Mouse (Mus musculus) MEL (cell line): ENCODE results near the gene Fads1. TPM values are rescaled to one million over a fixed set of nuclear protein-coding genes. Genes with fewer than 3 reads are reported as not detected.

ENCODE experiments used
- DNase-seq: peaks from one replicate; pipeline ENCODE4 v3.0.0; 2011; ENCODE audit warnings: low read depth, low spot score
- H3K27ac ChIP-seq: 2 replicates; pipeline ENCODE4 v1.5.1; 2012; ENCODE audit warnings: low read depth, mild to moderate bottlenecking, control low read depth, low read length, moderate library complexity; ENCODE audit not compliant: control insufficient read depth
- H3K27me3 ChIP-seq, 2 experiments: fragments of 150-350 bp in 1 of 2; sonication (generic) in 1 of 2; 2 replicates each; pipeline ENCODE4 v1.6.1; 2012; ENCODE audit warnings: low read length in 2 of 2, mild to moderate bottlenecking in 2 of 2, improper control_type of control experiment in 1 of 2, moderate library complexity in 1 of 2; ENCODE audit not compliant: insufficient read depth in 2 of 2, control insufficient read depth in 1 of 2
- H3K36me3 ChIP-seq, 2 experiments: 2 replicates each; pipeline ENCODE4 v1.6.1; 2012 to 2014; ENCODE audit warnings: low read length in 2 of 2, improper control_type of control experiment in 1 of 2, inconsistent platforms in 1 of 2, mild to moderate bottlenecking in 1 of 2; ENCODE audit not compliant: insufficient read depth in 2 of 2, control insufficient read depth in 1 of 2
- H3K4me1 ChIP-seq, 2 experiments: fragments of 150-350 bp in 1 of 2; sonication (generic) in 1 of 2; 2 replicates each; pipeline ENCODE4 v1.6.1; 2012; ENCODE audit warnings: low read length in 2 of 2, improper control_type of control experiment in 1 of 2, mild to moderate bottlenecking in 1 of 2; ENCODE audit not compliant: insufficient read depth in 2 of 2, control insufficient read depth in 1 of 2
- H3K4me3 ChIP-seq, 2 experiments: fragments of 150-350 bp in 1 of 2; sonication (generic) in 1 of 2; 2 replicates each; pipeline ENCODE4 v1.5.1; 2012; ENCODE audit warnings: low read depth in 2 of 2, low read length in 2 of 2, mild to moderate bottlenecking in 2 of 2, moderate library complexity in 2 of 2, control low read depth in 1 of 2, improper control_type of control experiment in 1 of 2; ENCODE audit not compliant: control insufficient read depth in 1 of 2, insufficient read depth in 1 of 2
- H3K79me2 ChIP-seq: 2 replicates; pipeline ENCODE4 v1.6.1; 2012; ENCODE audit warnings: mild to moderate bottlenecking, low read length, moderate library complexity; ENCODE audit not compliant: control insufficient read depth, poor library complexity, insufficient read depth
- H3K9ac ChIP-seq: 2 replicates; pipeline ENCODE4 v1.6.1; 2012; ENCODE audit warnings: low read depth, mild to moderate bottlenecking, control low read depth, low read length, moderate library complexity; ENCODE audit not compliant: control insufficient read depth, poor library complexity, severe bottlenecking
- H3K9me3 ChIP-seq: fragments of 150-350 bp; sonication (generic); replicated peaks from 2 replicates; pipeline ENCODE4 v1.6.1; 2012; ENCODE audit warnings: mild to moderate bottlenecking, low read length, improper control_type of control experiment, moderate library complexity; ENCODE audit not compliant: insufficient read depth
- CHD1 ChIP-seq: IDR thresholded peaks from 2 replicates; pipeline ENCODE4 v1.6.1; 2012; ENCODE audit warnings: low read depth, mild to moderate bottlenecking, inconsistent platforms, low read length, improper control_type of control experiment
- CHD2 ChIP-seq: IDR thresholded peaks from 2 replicates; pipeline ENCODE4 v1.6.1; 2011; ENCODE audit warnings: low read length, improper control_type of control experiment
- E2F4 ChIP-seq: IDR thresholded peaks from 2 replicates; pipeline ENCODE4 v1.6.1; 2011; ENCODE audit warnings: low read depth, low read length, improper control_type of control experiment, borderline replicate concordance
- EP300 ChIP-seq, 2 experiments: IDR thresholded peaks; 2 replicates each; pipeline ENCODE4 v1.6.1; 2011; ENCODE audit warnings: improper control_type of control experiment in 2 of 2, low read length in 2 of 2, low read depth in 1 of 2, mild to moderate bottlenecking in 1 of 2
- ETS1 ChIP-seq: IDR thresholded peaks from 2 replicates; pipeline ENCODE4 v1.6.1; 2012; ENCODE audit warnings: low read depth, mild to moderate bottlenecking, inconsistent platforms, low read length, improper control_type of control experiment, moderate library complexity
- GABPA ChIP-seq: IDR thresholded peaks from 2 replicates; pipeline ENCODE4 v1.6.1; 2012; ENCODE audit warnings: low read depth, mild to moderate bottlenecking, inconsistent platforms, low read length, improper control_type of control experiment, moderate library complexity
- GATA1 ChIP-seq: IDR thresholded peaks from 2 replicates; pipeline ENCODE4 v1.6.1; 2011; ENCODE audit warnings: low read depth, low read length, improper control_type of control experiment
- JUND ChIP-seq: IDR thresholded peaks from 2 replicates; pipeline ENCODE4 v1.6.1; 2011; ENCODE audit warnings: low read depth, mild to moderate bottlenecking, improper control_type of control experiment, low read length
- KAT2A ChIP-seq: conservative IDR thresholded peaks from 2 replicates; pipeline ENCODE4 v1.6.1; 2012; ENCODE audit warnings: low read depth, low read length, improper control_type of control experiment, inconsistent platforms
- MAZ ChIP-seq: IDR thresholded peaks from 2 replicates; pipeline ENCODE4 v1.6.1; 2012; ENCODE audit warnings: low read depth, mild to moderate bottlenecking, inconsistent platforms, low read length, improper control_type of control experiment
- MEF2A ChIP-seq: IDR thresholded peaks from 2 replicates; pipeline ENCODE4 v1.6.1; 2014; ENCODE audit warnings: low read depth, mild to moderate bottlenecking, inconsistent platforms, low read length, improper control_type of control experiment; ENCODE audit not compliant: poor library complexity, insufficient replicate concordance, severe bottlenecking; ENCODE audit errors: extremely low read depth
- MYB ChIP-seq: IDR thresholded peaks from 2 replicates; pipeline ENCODE4 v1.6.1; 2011; ENCODE audit warnings: mild to moderate bottlenecking, low read depth, low read length, improper control_type of control experiment
- RAD21 ChIP-seq: IDR thresholded peaks from 2 replicates; pipeline ENCODE4 v1.6.1; 2011; ENCODE audit warnings: mild to moderate bottlenecking, low read depth, low read length, improper control_type of control experiment
- RCOR1 ChIP-seq: IDR thresholded peaks from 2 replicates; pipeline ENCODE4 v1.6.1; 2012; ENCODE audit warnings: low read depth, mild to moderate bottlenecking, inconsistent platforms, low read length, improper control_type of control experiment
- SIN3A ChIP-seq: IDR thresholded peaks from 2 replicates; pipeline ENCODE4 v1.6.1; 2012; ENCODE audit warnings: low read length, improper control_type of control experiment, inconsistent platforms
- SMC3 ChIP-seq: IDR thresholded peaks from 2 replicates; pipeline ENCODE4 v1.6.1; 2011; ENCODE audit warnings: low read depth, low read length, improper control_type of control experiment
- TAL1 ChIP-seq: IDR thresholded peaks from 2 replicates; pipeline ENCODE4 v1.6.1; 2012; ENCODE audit warnings: mild to moderate bottlenecking, inconsistent platforms, low read length, moderate library complexity, mixed read lengths
- TBP ChIP-seq: IDR thresholded peaks from 2 replicates; pipeline ENCODE4 v1.8.0; 2011; ENCODE audit warnings: low read depth, low read length, improper control_type of control experiment
- TCF12 ChIP-seq: IDR thresholded peaks from 2 replicates; pipeline ENCODE4 v1.6.1; 2014; ENCODE audit warnings: low read depth, mild to moderate bottlenecking, inconsistent platforms, low read length, improper control_type of control experiment, moderate library complexity
- UBTF ChIP-seq: IDR thresholded peaks from 2 replicates; pipeline ENCODE4 v1.6.1; 2012; ENCODE audit warnings: low read depth, mild to moderate bottlenecking, inconsistent platforms, low read length, improper control_type of control experiment, moderate library complexity, borderline replicate concordance; ENCODE audit not compliant: insufficient read depth
- ZC3H11A ChIP-seq: IDR thresholded peaks from 2 replicates; pipeline ENCODE4 v1.6.1; 2012; ENCODE audit warnings: low read depth, mild to moderate bottlenecking, inconsistent platforms, low read length, improper control_type of control experiment
- ZKSCAN1 ChIP-seq: IDR thresholded peaks from 2 replicates; pipeline ENCODE4 v1.6.1; 2012; ENCODE audit warnings: low read depth, mild to moderate bottlenecking, inconsistent platforms, low read length, improper control_type of control experiment, moderate library complexity
- polyA plus RNA-seq, 2 experiments: library from polyadenylated mRNA; stranded (reverse) in 1 of 2; unstranded in 1 of 2; fragments of >175 nt in 1 of 2; fragments of >200 nt in 1 of 2; gene quantifications; 2 replicates each; pipeline versions ENCODE4 v1.2.1 to v1.2.4; 2012; ENCODE audit warnings: low replicate concordance in 2 of 2, low read depth in 1 of 2; ENCODE audit not compliant: insufficient read length in 2 of 2, insufficient read depth in 1 of 2, missing spikeins in 1 of 2
- total RNA-seq: library from RNA; depleted of rRNA; stranded (reverse); fragments of 300-350 nt; gene quantifications from 2 replicates; pipeline ENCODE4 v1.2.3, GENCODE M21; 2012

Fads1 gene
- total and polyA plus RNA-seq, 3 experiments, result 36.7 to 69.7 TPM; not detected in 1

DNA sequence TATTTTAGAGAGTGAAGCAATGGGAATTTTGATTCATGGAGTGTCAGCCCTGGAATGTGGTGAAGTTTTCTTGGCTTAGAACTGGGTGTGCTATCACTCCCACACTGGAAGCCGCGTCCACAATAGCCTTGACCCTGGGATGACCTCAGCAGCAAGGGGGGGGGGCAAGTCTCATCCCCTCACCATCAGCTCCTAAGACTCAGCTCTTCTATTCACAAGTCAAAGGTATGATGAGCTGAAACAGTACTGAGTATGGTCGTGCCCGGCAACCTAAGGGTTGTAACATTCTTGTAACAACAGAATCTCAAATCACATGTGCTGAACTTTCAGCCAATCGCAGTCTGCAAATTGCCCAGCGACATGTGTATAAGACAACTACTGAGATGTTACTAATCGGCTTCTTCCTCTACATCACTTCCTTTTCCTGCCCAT lies 5.7 kb upstream of the Fads1 start:
- Histone ChIP-seq H3K27ac (no peak overlapping the region), H3K79me2 (no peaks in the 10 kb centered on the region), H3K4me1 (peaks cover 6 to 19% of the 10 kb centered on the region in 2 experiments), H3K9me3 (no peaks in the 10 kb centered on the region), H3K4me3 (no peak overlapping the region), H3K27me3 (no peaks in the 10 kb centered on the region), H3K36me3 (peaks cover 0 to 23% of the 10 kb centered on the region in 2 experiments; a peak in 2 of 4 replicates), H3K9ac (no peak overlapping the region)
- DNase-seq, result no peak
- TF ChIP-seq MYB (no peak), RAD21 (no peak), CHD1 (no peak), SIN3A (no peak), RCOR1 (no peak), GATA1 (no peak), TBP (no peak), TAL1 (no peak), E2F4 (no peak), ETS1 (no peak), ZKSCAN1 (no peak), CHD2 (no peak), MAZ (no peak), TCF12 (no peak)

DNA sequence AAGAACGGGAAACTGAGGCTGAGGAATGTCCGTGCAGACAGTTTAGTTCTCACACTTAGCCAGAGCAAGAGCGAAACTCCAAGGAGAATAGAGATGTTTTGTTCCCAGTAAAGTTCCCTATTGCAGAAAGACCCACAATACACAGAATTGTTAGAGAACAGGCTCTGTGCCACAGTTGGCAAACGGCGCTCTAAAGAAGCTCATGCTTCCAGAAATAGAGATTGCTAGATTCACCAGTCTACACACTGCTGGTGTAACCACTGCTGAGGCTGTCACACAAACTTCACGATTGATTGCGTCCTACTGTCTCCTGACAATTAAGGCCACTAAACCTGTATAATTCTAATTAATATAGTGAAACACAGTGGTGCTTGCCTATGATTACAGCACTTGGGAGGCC lies 1.5 kb upstream of the Fads1 start:
- DNase-seq, result no peak
- peaks cover 16% of the 10 kb centered on the region for H3K79me2 ChIP-seq
- no peak overlapping the region for H3K9ac ChIP-seq
- H3K9me3 ChIP-seq, result no peaks in the 10 kb centered on the region
- no peaks in the 10 kb centered on the region for H3K27me3 ChIP-seq
- no peak overlapping the region for H3K27ac ChIP-seq
- H3K4me1 ChIP-seq, result peaks cover 0 to 10% of the 10 kb centered on the region in 2 experiments; a peak in 2 of 4 replicates
- no peak overlapping the region for H3K4me3 ChIP-seq
- peaks cover 0 to 8% of the 10 kb centered on the region in 2 experiments; a peak in 2 of 4 replicates for H3K36me3 ChIP-seq
- TF ChIP-seq EP300 (IDR thresholded peaks at IDR 0.05; ENCODE audit: low read depth in 1 of 2, low read length in 2 of 2), result no peak
- TF ChIP-seq JUND, result no peak
- no peak for TF ChIP-seq E2F4
- TF ChIP-seq CHD2, result no peak
- TF ChIP-seq UBTF, result no peak
- no peak for TF ChIP-seq GABPA
- TF ChIP-seq MEF2A, result no peak
- TF ChIP-seq ZC3H11A, result no peak
- no peak for TF ChIP-seq SMC3
- no peak for TF ChIP-seq KAT2A
